Mouse (Mus musculus): ENCODE measurements at regions not wholly inside any gene's neighbourhood (a gene's known extent, or its start where the extent isn't known, plus 50 kb on each side); places are given as distances from the start of the nearest gene placed in this dataset.
"Not testable (repeated sequence)": the region's sequence is repeated elsewhere in the genome, so short reads cannot be mapped to it uniquely, and the experiment has no call there.

DNA sequence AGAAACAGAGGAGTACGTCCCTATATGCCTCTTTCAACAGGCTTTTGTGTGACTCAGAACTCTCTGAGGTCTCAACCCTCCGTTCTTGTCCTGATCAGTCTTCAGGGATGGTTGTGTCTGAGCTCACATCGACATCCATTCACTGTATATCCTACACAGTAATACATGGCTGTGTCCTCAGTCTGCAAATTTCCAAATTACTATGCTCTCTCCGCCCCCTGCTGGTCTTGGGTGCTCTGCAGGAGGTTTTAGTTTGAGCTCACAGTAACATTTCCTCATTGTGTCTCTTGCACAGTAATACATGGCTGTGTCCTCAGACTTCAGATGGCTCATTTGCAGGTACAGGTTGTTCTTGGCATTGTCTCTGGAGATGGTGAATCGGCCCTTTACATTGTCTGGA, 53.5 kb downstream of the Adam6a start:
- DNase-seq (ENCODE audit: low spot score), result not testable (repeated sequence)

DNA sequence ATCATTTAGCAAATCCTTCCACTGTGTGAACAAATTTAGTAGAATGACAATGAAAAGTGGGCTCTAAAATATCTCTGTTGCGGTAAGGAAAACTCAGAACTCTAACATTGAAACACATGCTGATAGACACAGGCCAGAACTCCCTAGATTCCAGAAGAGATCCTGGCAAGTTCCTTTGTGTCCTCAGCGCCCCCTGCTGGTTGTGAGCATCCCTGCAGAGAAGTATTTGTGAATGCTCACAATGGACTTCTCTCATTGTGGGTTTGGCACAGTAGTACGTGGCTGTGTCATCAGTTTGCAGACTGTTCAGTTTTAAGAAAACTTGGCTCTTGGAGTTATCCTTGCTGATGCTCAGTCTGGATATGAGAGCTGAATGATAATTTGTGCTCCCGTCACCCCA, 67.2 kb downstream of the Adam6a start:
- DNase-seq (ENCODE audit: low spot score), result peak; percentile 7

DNA sequence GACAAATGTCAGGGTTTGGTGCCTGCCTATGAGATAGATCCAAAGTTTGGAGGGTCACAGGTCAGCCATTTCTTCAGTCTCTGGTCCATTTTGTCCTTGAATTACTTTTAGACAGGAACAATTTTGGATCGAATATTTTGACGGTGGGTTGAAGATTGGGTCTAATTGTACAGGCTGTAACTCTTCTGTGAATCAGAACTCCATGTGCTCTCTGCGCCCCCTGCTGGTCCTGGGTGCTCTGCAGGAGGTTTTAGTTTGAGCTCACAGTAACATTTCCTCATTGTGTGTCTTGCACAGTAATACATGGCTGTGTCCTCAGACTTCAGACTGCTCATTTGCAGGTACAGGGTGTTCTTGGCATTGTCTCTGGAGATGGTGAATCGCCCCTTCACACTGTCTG, 81.5 kb downstream of the Adam6a start:
- DNase-seq (ENCODE audit: low spot score), result not testable (repeated sequence)

DNA sequence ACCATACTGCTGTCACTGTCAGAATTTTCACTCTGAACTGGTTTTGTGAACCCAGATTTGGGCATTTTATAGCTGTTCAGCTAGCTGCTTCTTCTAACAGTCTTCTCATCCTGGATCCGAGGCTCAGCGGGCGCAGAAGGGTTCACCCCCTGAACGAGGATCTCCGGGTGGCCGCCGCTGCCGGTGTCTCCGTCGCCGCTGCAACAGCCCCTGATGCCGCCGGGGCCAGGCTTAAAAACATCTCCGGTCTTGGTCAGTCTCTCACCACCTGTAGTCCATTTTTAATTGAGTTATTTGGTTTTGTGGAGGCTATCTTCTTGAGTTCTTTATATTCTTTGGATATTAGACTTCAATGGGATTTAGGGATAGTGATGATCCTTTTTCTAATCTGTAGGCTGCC, 87.1 kb downstream of the Adam6a start:
- DNase-seq (ENCODE audit: low spot score), result not testable (repeated sequence)
